Mouse (Mus musculus) mesoderm, embryonic 11.5 days (tissue): ENCODE data around the gene Cage1.
A peak's percentile ranks its signal among the peaks of the same experiment; 100 is the strongest.

Experiments
- DNase-seq: peaks from one replicate; pipeline ENCODE4 v3.0.0-alpha.2; 2012; ENCODE audit warnings: low read depth, low spot score

Gene Cage1

GRCm38 (mm10) chr13:37965126-37965914 is 71.5 kb downstream of the Cage1 start:
- DNase-seq = peak; percentile 43

DNA sequence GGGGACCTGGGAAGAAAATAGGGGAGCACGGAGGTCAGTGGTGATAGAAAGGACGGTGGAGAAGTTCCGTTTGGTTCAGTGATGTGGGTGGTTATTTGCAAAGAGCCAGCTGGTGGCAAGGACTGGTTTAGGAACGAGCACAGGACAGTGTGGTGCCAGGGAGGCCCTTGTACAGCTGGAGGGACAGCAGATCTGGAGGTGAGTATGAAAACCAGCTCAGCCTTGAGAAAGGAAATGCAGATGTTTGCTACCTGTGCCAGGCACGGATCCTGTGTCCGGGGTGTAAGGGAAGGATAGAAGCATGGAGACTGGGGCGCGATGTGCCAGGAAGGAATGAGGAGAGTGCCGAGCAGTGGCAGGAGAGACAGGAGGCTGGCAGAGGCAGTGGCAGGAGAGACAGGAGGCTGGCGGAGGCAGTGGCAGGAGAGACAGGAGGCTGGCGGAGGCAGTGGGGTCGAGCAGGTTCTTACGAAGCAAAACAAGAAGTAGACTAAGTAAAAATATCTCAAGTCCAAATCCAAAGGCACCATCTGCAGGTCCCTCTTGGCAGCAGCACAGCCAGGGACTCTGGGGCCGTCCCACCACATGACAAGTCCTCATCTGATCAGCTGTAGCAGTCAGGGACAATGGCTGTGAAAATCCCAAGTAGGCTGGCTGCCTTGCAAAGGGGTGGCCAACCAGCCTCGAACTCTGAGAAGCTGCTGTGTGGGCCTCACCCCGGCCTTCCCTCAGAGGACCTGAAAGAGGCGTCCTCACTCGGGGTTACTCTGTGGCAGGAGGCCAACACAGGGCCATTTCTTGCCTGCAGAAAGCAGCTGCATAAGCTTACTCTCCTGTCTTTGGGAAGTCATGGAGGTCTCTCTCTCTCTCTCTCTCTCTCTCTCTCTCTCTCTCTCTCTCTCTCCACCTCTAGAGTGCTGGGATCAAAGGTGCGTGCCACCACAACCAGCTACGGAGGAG is 72.5 kb downstream of the Cage1 start:
- no peak for DNase-seq

GRCm38 (mm10) chr13:37963354-37964007 is 73.4 kb downstream of the Cage1 start:
- peak; percentile 89 for DNase-seq

GRCm38 (mm10) chr13:37962541-37962940 is 74.3 kb downstream of the Cage1 start:
- no peak for DNase-seq

GRCm38 (mm10) chr13:37959936-37960335 is 76.9 kb downstream of the Cage1 start:
- DNase-seq = no peak

DNA sequence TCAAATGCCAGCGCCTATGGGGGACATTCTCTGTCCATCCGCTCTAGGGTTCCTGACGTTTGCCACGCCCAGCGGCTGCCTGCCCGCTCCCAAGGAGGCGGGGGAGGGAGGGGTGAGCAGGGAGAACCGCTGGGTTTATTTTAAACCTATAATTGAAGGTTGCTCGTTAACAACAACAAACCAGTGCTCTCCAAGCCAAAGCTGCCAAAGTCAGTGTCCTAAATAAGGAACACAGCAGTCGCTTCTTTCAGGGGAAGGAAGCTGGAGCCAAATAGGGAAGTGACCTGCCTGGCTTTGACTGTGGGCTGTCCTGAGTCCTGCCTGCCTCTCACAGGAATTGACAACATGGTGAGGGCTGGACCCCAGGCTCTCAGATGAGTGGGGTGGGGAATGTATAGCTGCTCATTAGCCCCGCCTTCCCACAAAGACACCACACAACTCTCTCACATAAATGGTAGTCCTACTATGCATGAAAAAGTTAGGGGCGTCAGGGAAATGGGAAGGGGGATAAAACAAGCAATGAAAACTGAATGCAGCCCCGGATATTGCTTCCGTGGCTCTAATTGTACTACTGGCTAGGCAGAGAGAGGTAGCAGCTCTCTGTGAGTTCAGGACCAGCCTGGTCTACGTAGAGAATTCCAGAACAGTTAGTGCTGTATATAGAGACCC is 77.5 kb downstream of the Cage1 start:
- no peak for DNase-seq

DNA sequence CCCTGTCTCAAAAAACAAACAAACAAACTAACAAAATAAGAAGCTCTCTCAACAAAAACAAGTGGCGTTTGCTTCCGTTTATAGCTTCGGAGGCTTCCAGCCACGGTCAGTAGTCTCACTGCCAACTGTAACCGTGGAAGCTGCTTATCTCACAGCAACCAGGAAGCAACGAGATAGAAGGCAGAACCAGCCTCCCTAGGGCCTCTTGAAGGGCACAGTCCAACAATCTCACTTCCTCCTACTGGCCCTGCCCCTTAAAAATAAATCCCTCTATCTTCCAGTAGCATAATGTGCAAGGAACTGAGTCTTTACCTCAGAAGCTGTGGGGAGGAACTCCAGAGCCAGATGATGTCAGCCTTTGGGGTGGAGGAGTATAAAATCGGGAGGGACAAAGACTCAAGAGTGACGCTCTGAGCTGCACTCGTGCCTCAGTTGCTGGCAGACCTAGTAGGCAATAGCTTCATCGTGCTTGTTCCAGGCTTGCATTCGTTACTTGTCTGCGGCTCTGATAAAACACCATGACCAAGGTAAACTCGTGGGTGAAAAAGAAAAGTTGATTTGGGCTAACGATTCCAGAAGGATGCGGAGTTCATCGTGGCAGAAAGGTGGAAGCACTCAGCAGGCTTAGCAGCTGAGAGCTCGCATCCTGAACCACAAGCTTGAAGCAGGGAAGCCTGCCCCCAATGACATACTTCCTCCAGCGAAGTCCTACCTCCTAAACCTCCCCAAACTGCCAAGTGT is 78.2 kb downstream of the Cage1 start:
- no peak for DNase-seq
